Mouse (Mus musculus): ENCODE results near the gene Gm28168.
"Not testable (repeated sequence)": the region's sequence is repeated elsewhere in the genome, so short reads cannot be mapped to it uniquely, and the experiment has no call there.

Gm28168 gene

DNA sequence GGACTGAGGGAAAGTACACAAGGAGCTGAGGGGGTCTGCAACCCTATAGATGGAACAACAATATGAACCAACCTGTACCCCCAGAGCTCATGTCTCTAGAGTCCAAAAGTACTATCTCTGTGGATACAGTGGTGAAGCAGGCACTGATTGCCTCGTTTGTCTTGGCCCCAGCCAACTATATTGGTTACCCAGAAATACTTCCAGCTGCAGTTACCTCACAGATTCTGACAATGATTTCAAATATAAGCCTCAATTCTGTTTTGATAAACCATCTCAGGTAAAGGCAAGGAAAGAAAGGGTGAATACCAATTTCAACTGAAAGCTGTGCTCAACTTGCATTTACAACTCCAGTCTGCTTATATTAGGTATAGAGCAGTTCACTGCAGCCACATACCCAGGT lies at the start of gene Gm28168:
Gm28168 (plus strand) TSS at position 301 of the 400 bp plus-strand sequence.
- DNase-seq = not testable (repeated sequence)

DNA sequence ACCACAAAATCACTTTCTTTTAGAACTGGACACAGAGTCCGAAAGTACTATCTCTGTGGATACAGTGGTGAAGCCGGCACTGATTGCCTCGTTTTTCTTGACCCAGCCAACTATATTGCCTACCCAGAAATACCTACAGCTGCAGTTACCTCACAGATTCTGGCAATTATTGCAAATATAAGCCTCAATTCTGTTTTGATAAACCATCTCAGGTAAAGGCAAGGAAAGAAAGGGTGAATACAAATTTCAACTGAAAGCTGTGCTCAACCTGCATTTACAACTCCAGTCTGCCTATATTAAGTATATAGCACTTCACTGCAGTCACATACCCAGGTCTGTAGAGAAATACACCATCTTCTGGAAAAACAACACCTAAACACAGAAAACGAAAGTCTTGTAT lies 37.8 kb downstream of the Gm28168 start, which contains the start of gene Gm7145:
Gm7145 (plus strand) TSS at position 301 of the 400 bp plus-strand sequence.
- DNase-seq = no peak
